Mouse (Mus musculus): Measurements from ENCODE around the gene Itgb6.

Gene Itgb6

DNA sequence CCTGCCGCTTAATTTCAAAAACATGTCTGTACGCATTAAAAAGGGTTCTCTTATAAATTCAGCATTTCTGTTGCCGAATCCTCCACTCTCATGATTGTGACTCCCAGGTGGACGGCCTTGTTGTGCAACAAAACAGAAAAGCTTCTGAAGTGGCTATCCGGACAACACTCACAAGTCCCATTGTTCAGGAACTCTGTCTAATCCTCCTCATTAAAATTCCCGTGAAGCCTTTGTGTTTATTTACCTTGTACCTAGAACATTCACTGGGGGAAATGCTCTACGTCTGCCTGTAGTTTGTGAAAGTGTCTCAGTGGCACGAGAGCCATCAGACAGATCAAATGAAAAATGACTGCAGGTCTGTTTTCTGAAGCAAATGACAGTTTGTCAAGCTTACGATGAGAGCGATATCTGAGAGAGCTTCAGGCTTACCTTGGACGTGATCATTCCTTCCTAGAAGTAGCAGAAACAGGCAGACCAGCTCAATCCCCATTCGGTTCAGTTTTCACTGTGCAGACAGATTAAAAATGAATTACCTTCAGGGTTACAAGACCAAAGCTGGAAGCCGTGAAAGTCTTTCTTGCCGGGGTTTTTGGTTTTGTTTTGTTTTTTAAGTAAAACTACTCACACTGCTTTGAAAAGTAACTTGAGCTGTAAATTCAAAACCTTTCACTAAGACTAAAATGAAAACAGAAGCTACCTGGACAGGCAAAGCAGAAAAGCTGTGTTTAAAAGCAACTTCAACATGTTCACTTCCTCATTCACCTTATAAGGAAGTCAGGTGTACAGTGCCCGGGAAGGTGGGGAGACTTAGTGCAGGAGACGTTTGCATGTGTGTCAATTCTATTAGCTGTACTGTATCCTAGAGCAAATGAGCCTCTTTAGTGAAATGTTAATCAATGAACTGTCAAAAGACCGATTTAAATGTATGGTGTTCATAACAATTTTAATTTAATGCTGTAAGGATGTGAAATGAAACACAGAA lies 49.2 kb downstream of the Itgb6 start:
- in situ Hi-C loops (cut with MboI, MseI): no loop called here

- in situ Hi-C loops (cut with MboI, MseI): no loop called here
These were observed 51.2 kb downstream of the Itgb6 start for GRCm38 (mm10) chr2:60671215-60671614.

DNA sequence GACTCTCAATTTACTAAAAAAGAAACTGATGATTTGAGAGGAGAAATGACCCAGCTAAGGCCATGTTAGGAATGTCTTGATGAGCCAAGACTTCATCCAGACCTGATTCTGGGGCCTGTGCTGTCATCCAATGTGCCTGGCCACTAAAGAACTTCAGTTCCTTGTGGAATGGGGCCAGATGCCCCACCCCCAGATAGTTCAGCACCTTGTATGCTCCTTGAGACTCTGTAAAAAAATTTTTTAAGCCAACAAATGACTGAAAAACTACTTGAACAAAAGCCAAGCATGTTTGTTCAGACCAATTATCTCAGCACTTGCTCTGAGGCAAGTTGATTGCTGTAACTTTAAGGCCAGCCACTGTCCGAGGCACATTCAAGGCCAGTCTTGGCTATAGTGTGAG lies 59.4 kb downstream of the Itgb6 start:
- in situ Hi-C loops (cut with MboI, MseI): no loop called here

DNA sequence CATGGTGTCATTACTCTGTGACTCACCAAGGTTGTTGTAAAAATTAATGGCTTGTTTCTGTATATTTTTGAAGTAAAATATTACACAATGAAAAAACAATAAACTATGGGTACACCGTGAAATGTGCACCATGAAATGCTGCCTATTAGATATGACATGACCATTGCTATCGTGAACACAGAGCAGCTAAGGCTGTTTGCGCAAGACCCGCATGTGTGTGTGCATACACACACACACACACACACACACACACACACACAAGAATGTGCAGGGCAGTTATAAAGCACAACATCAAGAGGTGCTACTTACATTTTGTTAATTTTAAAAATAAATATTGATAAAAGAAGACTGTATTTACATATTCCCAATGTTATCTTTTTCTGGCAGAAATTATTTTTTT lies 62.5 kb downstream of the Itgb6 start:
- in situ Hi-C loops (cut with MboI, MseI): no loop called here

GRCm38 (mm10) chr2:60658992-60659391 lies 63.5 kb downstream of the Itgb6 start:
- in situ Hi-C loops (cut with MboI, MseI): no loop called here

DNA sequence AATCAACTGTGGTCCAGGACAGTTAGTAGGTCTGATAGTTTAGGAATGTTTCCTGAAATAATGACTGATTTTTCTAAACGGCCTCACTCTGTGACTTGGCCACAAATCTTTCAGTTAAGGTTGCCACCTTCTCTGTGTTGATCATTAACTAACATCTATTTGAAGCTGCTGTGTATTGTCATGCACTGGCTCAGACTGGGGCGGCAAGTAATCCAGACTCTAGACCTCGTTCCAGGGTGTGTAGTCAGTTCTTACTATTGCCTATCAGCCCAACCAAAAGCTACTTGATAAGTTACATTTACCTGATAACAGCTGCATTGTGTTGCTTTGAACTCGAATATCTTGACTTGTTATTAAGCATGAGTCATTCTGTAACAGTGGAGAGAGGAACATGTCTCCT lies 67.6 kb downstream of the Itgb6 start:
- in situ Hi-C loops (cut with MboI, MseI): no loop called here

GRCm38 (mm10) chr2:60650155-60650554 lies 72.3 kb downstream of the Itgb6 start:
- in situ Hi-C loops (cut with MboI, MseI): no loop called here

DNA sequence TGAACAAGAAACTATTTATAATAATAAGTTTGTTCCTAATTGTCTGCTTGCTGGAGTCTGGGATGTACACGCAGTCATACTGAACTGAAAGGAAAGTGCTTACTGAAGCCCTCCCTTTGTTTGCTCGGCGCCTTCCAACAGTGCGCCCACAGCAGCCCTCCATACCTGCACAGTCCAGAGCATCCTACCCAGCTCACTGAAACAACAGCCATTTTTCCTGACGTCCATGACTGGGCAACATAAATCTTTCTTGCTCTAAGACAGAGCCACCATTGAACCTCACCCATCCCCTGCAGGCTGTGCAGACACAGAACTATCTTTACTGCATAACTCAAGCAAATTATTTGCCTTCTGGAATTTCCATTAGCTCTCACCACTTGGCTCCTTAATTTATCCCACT lies 74.8 kb downstream of the Itgb6 start:
- in situ Hi-C loops (cut with MboI, MseI): no loop called here

- in situ Hi-C loops (cut with MboI, MseI): no loop called here
These were observed 75.9 kb downstream of the Itgb6 start for GRCm38 (mm10) chr2:60646583-60646982.

GRCm38 (mm10) chr2:60643406-60643805 lies 79.0 kb downstream of the Itgb6 start:
- in situ Hi-C loops (cut with MboI, MseI): no loop called here

GRCm38 (mm10) chr2:60642606-60643005 lies 79.8 kb downstream of the Itgb6 start:
- in situ Hi-C loops (cut with MboI, MseI): no loop called here

DNA sequence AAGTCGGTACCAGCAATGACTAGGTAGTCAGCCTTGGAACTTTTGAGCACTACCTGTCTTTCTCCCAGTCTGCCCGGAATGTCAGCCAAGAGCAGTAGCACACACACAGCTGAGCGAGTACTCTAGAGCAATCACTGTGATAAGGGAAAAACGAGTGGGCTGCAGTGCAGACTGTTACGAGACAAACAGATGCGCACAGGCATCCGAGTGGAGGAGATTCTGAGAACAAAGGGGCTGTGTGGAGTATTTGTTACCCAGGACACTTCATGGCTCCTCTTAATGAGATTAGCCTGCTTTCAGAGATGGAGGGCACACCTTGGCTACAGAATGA lies 82.1 kb downstream of the Itgb6 start:
- in situ Hi-C loops (cut with MboI, MseI): no loop called here

- in situ Hi-C loops (cut with MboI, MseI): no loop called here
These were observed 82.7 kb downstream of the Itgb6 start for GRCm38 (mm10) chr2:60639617-60640341.

DNA sequence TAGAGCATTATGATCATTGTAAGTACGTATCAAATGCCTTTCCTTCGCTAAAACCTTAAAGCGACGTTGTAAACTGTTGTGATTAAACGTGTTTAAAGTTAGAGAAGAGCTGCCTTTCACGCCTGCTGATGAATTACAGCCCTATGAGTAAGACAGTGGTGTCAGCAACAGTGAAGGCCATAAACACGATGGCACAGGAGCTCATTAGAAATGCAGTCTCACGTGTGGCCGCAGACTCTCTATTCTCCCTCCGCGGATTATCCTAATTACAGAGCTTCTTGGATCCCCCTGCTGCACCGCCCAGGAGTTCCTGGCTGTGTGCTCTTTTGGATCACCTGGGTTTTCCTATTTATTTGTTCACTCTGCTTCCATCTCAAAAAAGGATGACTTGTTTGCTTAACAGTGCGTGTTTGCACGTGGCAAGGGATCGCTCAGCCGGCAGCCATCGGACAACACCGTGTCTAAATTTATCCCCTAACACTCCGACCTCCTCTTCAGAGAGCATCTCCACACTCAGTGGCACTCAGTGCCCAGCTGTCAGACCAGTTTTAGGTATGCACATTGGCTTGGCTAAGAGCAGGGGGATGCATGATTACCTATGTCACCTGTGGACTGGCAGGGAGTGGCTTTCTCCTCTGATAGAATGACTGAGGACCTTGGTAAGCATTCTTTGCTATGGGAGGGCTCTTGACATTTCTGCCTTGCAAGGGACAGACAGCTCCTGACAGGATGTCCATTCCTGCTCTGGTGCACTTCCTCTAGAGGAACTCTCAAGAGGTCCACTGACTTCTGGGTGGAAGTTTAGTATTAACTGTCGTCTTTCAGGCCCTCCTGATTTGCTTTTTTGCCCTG lies 85.3 kb downstream of the Itgb6 start:
- in situ Hi-C loops (cut with MboI, MseI): no loop called here

- in situ Hi-C loops (cut with MboI, MseI): no loop called here
These were observed 86.0 kb downstream of the Itgb6 start for GRCm38 (mm10) chr2:60636481-60636880.

DNA sequence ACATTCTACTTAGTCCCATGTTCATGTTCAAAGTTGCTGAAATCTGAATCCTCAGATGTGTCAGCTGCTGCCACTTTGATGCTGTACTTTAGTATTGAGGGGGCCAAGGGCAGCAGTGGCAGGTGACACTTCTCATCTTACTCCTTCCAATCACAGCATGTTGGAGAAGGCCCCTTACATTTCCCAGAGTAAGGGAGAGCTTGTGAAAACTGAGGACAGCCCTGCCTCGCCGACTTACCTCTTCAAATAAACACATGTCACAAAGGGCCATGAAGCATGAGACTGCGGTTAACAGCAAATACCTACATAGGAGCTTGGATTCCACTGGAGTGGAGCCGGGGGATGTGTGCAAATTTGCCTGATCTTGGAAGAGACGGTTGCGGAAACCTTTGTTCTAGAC lies 86.4 kb downstream of the Itgb6 start:
- in situ Hi-C loops (cut with MboI, MseI): no loop called here

- in situ Hi-C loops (cut with MboI, MseI): no loop called here
These were observed 89.7 kb downstream of the Itgb6 start for GRCm38 (mm10) chr2:60632791-60633190.

GRCm38 (mm10) chr2:60630304-60630703 lies 92.1 kb downstream of the Itgb6 start:
- in situ Hi-C loops (cut with MboI, MseI): no loop called here

- in situ Hi-C loops (cut with MboI, MseI): no loop called here
These were observed 94.5 kb downstream of the Itgb6 start for GRCm38 (mm10) chr2:60627952-60628351.

GRCm38 (mm10) chr2:60627515-60627914 lies 94.9 kb downstream of the Itgb6 start:
- in situ Hi-C loops (cut with MboI, MseI): no loop called here

DNA sequence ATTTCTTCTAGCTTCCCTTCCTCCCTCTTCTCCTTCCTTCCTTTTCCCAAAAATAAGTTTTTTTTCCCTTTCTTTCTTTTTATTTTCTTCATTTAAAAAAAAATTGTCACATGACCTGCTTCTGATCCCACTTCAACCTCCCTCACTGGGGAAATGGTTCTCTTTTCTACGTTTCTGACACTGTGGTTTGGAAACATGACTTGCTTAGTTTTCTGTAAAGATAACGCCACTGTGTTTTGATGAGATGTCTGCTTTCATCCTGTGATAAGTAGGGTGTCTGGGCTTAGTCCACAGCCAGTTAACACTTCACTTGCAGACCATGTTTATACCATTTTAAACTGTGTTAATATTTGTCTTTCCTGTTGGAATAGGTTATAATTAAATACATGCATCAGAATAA lies 96.7 kb downstream of the Itgb6 start:
- in situ Hi-C loops (cut with MboI, MseI): no loop called here

DNA sequence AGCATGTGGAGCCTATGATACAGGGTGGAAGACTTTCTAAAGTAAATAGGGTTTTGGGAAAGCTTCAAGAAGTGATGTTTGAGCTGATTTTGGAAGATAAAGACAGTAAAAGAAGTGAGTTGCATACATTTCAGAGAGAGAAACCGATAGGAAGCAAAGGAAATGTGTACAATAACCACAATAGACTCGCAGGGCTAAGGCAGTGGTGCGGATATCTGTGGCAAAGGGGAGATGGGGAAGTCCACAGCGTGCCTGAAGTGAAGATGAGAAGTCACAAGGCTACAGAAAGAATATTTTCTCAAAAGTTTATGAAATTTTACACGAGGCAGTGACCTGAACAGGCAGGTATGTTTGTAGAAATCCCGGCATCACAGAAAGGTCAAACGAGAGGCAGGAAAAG lies 100.3 kb downstream of the Itgb6 start:
- in situ Hi-C loops (cut with MboI, MseI): no loop called here

Data from T-helper 2 cell (primary cell).